Mouse (Mus musculus) liver, adult 2 months (tissue): ENCODE measurements around the gene Odc1. TPM values are rescaled to one million over a fixed set of nuclear protein-coding genes. Genes with fewer than 3 reads are reported as not detected.

Experiments
- DNase-seq: peaks from one replicate; pipeline ENCODE4 v3.0.0-alpha.2; 2011; ENCODE audit warnings: low read depth, low spot score; ENCODE audit errors: extremely low read depth
- H3K27ac ChIP-seq: fragments of 200-500 bp; replicated peaks from 2 replicates; pipeline ENCODE4 v1.5.1; 2012; ENCODE audit warnings: low read depth, mild to moderate bottlenecking, control low read depth, inconsistent platforms, low read length; ENCODE audit not compliant: insufficient read depth
- H3K27me3 ChIP-seq: fragments of 200-500 bp; 2 replicates; pipeline ENCODE4 v1.6.1; 2012; ENCODE audit warnings: mild to moderate bottlenecking, moderate library complexity, low read length, inconsistent platforms; ENCODE audit not compliant: control insufficient read depth, insufficient read depth
- H3K36me3 ChIP-seq: fragments of 200-500 bp; 2 replicates; pipeline ENCODE4 v1.6.1; 2012; ENCODE audit warnings: low read length, inconsistent platforms; ENCODE audit not compliant: control insufficient read depth, insufficient read depth
- H3K4me1 ChIP-seq: fragments of 200-500 bp; 2 replicates; pipeline ENCODE4 v1.6.1; 2011; ENCODE audit warnings: low read length; ENCODE audit not compliant: control insufficient read depth, insufficient read depth
- H3K4me3 ChIP-seq: fragments of 200-500 bp; 2 replicates; pipeline ENCODE4 v1.5.1; 2011; ENCODE audit warnings: low read depth, mild to moderate bottlenecking, control low read depth, low read length, moderate library complexity; ENCODE audit not compliant: insufficient read depth
- H3K79me2 ChIP-seq: fragments of 200-500 bp; 2 replicates; pipeline ENCODE4 v1.6.1; 2012; ENCODE audit warnings: inconsistent platforms, mild to moderate bottlenecking, low read length, moderate library complexity; ENCODE audit not compliant: control insufficient read depth, insufficient read depth
- H3K9ac ChIP-seq: fragments of 200-500 bp; 2 replicates; pipeline ENCODE4 v1.6.1; 2012; ENCODE audit warnings: low read depth, mild to moderate bottlenecking, control low read depth, inconsistent platforms, low read length
- CTCF ChIP-seq: fragments of 200-500 bp; IDR thresholded peaks from 2 replicates; pipeline ENCODE4 v1.5.1; 2011; ENCODE audit warnings: low read depth, low read length, control low read depth
- POLR2A ChIP-seq: fragments of 200-500 bp; IDR thresholded peaks from 2 replicates; pipeline ENCODE4 v1.6.1; 2011; ENCODE audit warnings: low read length, control low read depth; ENCODE audit not compliant: insufficient read depth; ENCODE audit errors: extremely low read depth
- WGBS: fragments of 180-500 bp; shearing (Covaris S2); methylation state at CpG from one replicate; pipeline ENCODE4 v1.1.7; 2018; 5-methylcytosine and 5-hydroxymethylcytosine counted together
- polyA plus RNA-seq: library from polyadenylated mRNA; depleted of rRNA; stranded (reverse); fragments of >200 nt; gene quantifications from 2 replicates; pipeline ENCODE4 v1.2.3, GENCODE M21; 2012
- total RNA-seq: library from RNA; depleted of rRNA; stranded (reverse); fragments of >200 nt; gene quantifications from 2 replicates; pipeline ENCODE4 v1.2.3, GENCODE M21; 2014

Gene Odc1
- total and polyA plus RNA-seq, 2 experiments, result 40.9 to 114 TPM

DNA sequence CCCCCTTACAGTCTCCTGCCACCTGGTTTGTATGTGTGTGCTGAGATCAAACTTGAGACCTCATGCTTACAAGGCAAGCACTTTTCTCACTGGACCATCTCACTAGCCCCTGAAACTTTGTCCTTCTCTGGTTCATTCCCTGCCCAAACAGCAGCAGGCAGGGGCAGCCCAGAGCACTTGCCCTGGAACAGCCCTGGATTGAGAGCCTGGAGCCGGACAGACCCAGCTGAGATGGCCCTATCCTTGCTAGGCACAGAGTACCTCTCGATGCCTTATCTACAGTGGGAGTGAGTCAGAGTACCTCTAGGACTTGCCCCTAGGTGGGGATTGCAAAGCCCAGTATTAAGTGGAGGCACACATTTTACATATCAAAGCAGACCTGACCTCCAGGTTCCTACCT lies 8.4 kb downstream of the Odc1 start:
- peaks cover 17% of the 10 kb centered on the region for H3K36me3 ChIP-seq
- TF ChIP-seq CTCF (no peak), POLR2A (no peak)
- H3K27me3 ChIP-seq, result no peaks in the 10 kb centered on the region
- no peak overlapping the region for H3K9ac ChIP-seq
- WGBS, result 77% methylated on average over 2 of the region's 2 CpGs
- no peaks in the 10 kb centered on the region for H3K4me1 ChIP-seq
- no peak overlapping the region for H3K4me3 ChIP-seq
- no peak overlapping the region for H3K27ac ChIP-seq
- no peak for DNase-seq
- H3K79me2 ChIP-seq, result no peaks in the 10 kb centered on the region

DNA sequence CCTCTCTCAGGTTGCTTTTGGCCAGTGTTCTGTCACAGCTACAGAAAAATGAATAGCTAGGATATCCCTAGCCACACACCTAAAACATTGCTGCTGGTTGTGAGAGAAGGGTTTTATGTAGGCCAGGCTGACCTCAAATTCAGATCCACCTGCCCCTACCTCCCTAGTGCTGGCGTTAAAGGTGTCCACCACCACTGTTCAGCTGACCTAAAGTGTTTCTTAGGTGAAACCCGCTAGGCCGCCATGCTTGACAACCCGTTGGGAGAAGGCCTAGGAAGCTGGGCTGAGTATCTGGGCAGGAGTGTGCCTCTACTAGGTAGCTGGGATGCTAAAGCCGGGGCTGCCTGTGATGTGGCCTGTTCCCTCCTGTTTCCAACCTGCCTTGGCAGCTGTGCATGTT lies 9.0 kb downstream of the Odc1 start:
- DNase-seq, result no peak
- TF ChIP-seq CTCF (no peak), POLR2A (no peak)
- Histone ChIP-seq H3K4me3 (no peak overlapping the region), H3K27me3 (no peaks in the 10 kb centered on the region), H3K9ac (no peak overlapping the region), H3K27ac (no peak overlapping the region), H3K36me3 (peaks cover 11% of the 10 kb centered on the region), H3K79me2 (no peaks in the 10 kb centered on the region), H3K4me1 (no peaks in the 10 kb centered on the region)
- 78% methylated on average over 5 of the region's 5 CpGs for WGBS

DNA sequence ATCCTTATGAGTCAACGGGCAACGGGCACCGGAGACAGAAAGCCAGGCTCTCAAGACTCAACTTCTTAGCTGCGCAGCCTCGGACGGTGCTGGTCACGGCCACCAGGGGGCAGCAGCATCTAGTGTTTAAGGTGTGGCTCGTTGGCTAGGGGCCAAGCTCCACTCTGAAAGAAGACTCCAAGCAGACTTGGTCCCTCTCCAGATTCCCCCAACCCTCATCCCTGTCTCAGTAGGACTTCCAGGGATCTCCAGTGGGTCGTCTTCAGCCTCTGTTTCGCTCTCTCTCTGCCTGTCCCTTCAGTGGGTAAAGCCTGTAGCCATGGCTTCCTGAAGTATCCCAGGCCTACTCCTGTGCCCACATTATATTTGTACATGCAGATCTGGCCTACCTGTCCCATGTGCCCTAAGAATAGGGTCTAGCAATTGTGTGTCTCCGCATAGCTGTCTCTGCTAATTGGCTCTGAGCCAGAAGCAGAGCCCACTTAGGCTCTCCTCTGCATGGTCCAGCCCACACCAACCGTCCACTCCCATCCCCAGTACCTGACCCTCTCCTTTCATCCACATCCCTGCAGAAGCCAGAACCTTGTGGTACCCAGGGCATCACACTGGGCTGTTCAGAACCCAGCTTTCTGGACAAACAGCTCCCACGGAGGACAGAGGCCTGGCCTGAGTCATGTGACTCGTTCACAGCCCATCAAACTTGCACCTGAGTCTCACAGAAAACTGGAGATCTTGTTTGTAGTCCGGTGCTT lies 9.8 kb downstream of the Odc1 start:
- 41% methylated on average over 15 of the region's 15 CpGs for WGBS
- TF ChIP-seq CTCF (peak; percentile 94), POLR2A (no peak)
- Histone ChIP-seq H3K4me1 (no peaks in the 10 kb centered on the region), H3K79me2 (no peaks in the 10 kb centered on the region), H3K27ac (no peak overlapping the region), H3K9ac (no peak overlapping the region), H3K27me3 (no peaks in the 10 kb centered on the region), H3K4me3 (no peak overlapping the region), H3K36me3 (peaks cover 9% of the 10 kb centered on the region)
- DNase-seq, result peak; percentile 42

DNA sequence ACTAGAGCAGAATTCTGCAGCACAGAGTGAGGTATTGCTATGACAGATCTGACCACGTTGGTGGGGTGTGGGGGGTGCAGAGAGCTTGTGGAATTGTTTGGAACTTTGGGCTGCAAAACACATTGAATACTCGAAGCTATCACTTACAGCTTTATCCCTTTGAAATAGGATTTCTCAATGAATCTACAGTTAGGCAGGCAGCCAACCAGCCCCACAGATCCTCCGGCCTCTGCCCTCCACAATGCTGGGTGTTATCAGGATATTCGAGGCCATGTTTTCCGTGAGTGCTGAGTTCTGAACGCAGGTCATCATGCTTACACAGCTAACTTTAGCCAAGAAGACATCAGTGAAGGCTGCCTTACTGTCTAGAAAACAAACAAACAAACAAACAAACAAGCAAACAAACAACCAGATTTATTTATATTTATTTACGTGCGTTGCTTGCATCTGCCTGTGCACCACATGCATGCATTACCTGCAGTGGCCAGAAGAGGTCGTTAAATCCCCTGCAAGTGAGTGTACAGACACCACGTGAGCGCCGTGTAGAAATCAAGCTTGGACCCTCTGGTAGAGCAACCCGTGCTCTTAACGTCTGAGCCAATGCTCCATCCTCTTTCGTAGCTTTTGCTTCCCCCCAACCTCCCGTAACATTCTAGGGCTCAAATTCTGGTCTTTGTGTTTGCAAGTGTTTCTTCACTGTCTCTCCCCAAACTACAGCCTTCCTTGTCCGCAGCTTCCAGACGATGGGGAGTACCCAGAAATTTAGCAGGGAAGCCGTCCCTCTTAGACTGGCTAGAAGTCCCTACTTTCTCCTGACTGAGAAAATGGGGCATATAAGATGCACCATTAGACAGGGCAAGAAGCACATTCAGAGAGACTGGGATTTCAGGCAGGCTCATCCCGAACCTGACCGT lies 12.1 kb downstream of the Odc1 start:
- WGBS, result 32% methylated on average over 21 of the region's 21 CpGs
- Histone ChIP-seq H3K27ac (no peak overlapping the region), H3K4me3 (no peak overlapping the region), H3K79me2 (no peaks in the 10 kb centered on the region), H3K36me3 (peaks cover under 1% of the 10 kb centered on the region), H3K9ac (no peak overlapping the region), H3K4me1 (no peaks in the 10 kb centered on the region), H3K27me3 (no peaks in the 10 kb centered on the region)
- peak; percentile 78 for TF ChIP-seq CTCF
- TF ChIP-seq POLR2A, result no peak
- DNase-seq, result peak; percentile 49

DNA sequence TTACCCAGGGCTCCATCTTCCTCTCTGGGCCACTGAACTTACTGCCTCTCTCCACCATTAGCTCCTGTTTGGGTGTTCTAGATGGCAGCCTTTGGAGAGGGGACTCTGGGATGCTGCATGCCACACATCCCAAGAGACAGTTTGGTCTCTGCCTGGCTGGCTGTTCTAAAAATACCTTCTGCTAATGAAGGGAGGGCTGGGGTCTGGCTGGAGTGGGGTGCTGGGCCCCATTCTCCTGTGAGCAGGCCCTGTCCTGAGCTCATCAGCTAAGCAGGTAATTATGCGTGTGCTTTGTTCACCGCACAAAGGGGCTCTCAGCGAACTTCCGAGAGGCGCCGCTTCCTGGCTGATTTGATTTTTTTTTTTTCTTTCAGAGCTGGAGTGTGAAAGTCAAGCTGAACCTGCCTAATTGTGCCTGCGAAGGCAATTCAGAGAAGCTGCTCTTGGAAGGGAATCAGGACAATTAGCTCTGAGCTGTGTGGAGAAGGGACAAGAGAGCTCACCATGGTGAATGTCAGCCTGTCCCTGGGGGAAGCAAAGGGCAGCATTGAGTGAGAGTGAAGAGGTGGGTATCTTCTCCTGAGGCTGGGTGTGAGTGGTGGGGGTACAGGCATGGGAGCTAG lies 12.9 kb downstream of the Odc1 start:
- H3K4me1 ChIP-seq, result no peaks in the 10 kb centered on the region
- H3K4me3 ChIP-seq, result no peak overlapping the region
- TF ChIP-seq POLR2A (no peak), CTCF (no peak)
- H3K27ac ChIP-seq, result no peak overlapping the region
- no peak for DNase-seq
- H3K79me2 ChIP-seq, result no peaks in the 10 kb centered on the region
- no peak overlapping the region for H3K9ac ChIP-seq
- H3K36me3 ChIP-seq, result no peaks in the 10 kb centered on the region
- 90% methylated on average over 7 of the region's 7 CpGs for WGBS
- no peaks in the 10 kb centered on the region for H3K27me3 ChIP-seq

DNA sequence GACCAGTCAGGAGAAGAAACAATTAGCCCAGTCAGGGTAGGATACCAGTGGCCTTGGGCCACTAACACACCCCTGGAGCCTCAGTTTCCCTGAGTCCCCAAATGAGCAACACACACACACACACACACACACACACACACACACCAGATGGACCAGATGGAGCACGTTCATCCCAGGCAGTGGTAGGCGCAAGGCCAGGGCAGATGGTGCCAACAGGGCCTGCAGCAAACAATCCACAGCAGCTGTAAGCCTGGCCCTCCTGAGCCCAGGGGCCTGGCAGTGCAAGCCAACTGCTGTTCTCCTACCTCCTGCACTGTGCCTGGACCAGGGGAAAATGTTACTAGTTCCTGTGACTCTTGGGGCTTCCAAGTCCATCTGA lies 13.4 kb downstream of the Odc1 start:
- 63% methylated on average over 2 of the region's 2 CpGs for WGBS
- TF ChIP-seq CTCF (no peak), POLR2A (no peak)
- no peak for DNase-seq

More for the DNA sequence above, 13.4 kb downstream of the Odc1 start:
- Histone ChIP-seq H3K36me3 (no peaks in the 10 kb centered on the region), H3K4me3 (no peak overlapping the region), H3K9ac (no peak overlapping the region), H3K79me2 (no peaks in the 10 kb centered on the region), H3K27me3 (no peaks in the 10 kb centered on the region), H3K4me1 (no peaks in the 10 kb centered on the region), H3K27ac (no peak overlapping the region)
